12 mouse cellular contexts compared by ENCODE assay signal in genomic region chr2:167542361-167542760, GRCm38 (mm10). TPM values are rescaled to one million over a fixed set of nuclear protein-coding genes. Genes with fewer than 3 reads are reported as not detected.
DNase-seq lines count a peak whose midpoint lies in the region; ATAC-seq and TF ChIP-seq lines count a peak whose summit lies in the region.
"Had no signal": no experiment of that assay in that cellular context is flagged by ENCODE, and none has a peak within 500 bp of the region (broad histone marks: within the 10 kb centered on the region; RNA-seq: fewer than 3 reads in every experiment).

No protein-coding gene starts in this region.

- H3K36me3 ChIP-seq in heart, embryonic 14.5 days (ENCODE audit: control insufficient read depth, insufficient read depth, low read length): peaks cover 14% of the 10 kb centered on the region; the same call in 1 of the 2 replicates
- H3K36me3 ChIP-seq in lung, embryonic 15.5 days: 0 out of 2 replicates have a peak, but pooled peaks cover 7% of the 10 kb centered on the region
- peaks cover 40% of the 10 kb centered on the region for H3K36me3 ChIP-seq in embryonic facial prominence, embryonic 14.5 days (ENCODE audit: control insufficient read depth, insufficient read depth, low read length)
- H3K36me3 ChIP-seq in limb, embryonic 11.5 days (ENCODE audit: control insufficient read depth, insufficient read depth, low read length): peaks cover 9% of the 10 kb centered on the region
- no peaks in the 10 kb centered on the region for H3K36me3 ChIP-seq in liver, postnatal 0 days (replicated peaks; ENCODE audit: insufficient read depth, low read length)

- no peak for TF ChIP-seq CTCF in lung, adult 2 months (IDR thresholded peaks at IDR 0.05; ENCODE audit: insufficient read depth, low read length)
- TF ChIP-seq CTCF in liver, postnatal 0 days (IDR thresholded peaks at IDR 0.05; ENCODE audit: low read depth): no peak

- no peak for DNase-seq in heart, adult 18-20 months
- DNase-seq in lung, adult 2 months: no peak
- no peak for DNase-seq in embryonic facial prominence, embryonic 14.5 days (ENCODE audit: low spot score)
- no peak for DNase-seq in limb, embryonic 11.5 days (ENCODE audit: low spot score)
- no peak for DNase-seq in natural killer cell, adult 2 months (ENCODE audit: low spot score in 2 of 2)
- no peak for DNase-seq in liver, postnatal 0 days
- DNase-seq: cerebellum, postnatal 10 days; right cerebral cortex, postnatal 4 days had no signal

- peaks cover 40 to 54% of the 10 kb centered on the region in 2 experiments for H3K4me1 ChIP-seq in heart, embryonic 14.5 days (ENCODE audit: control insufficient read depth in 2 of 2, insufficient read depth in 2 of 2, low read length in 2 of 2)
- peaks cover 71% of the 10 kb centered on the region for H3K4me1 ChIP-seq in lung, embryonic 15.5 days
- H3K4me1 ChIP-seq in lung, adult 2 months (ENCODE audit: control insufficient read depth, insufficient read depth, low read length): peaks cover 20% of the 10 kb centered on the region; the same call in 1 of the 2 replicates
- H3K4me1 ChIP-seq in embryonic facial prominence, embryonic 14.5 days (ENCODE audit: control insufficient read depth, insufficient read depth, low read length): peaks cover 47% of the 10 kb centered on the region
- H3K4me1 ChIP-seq in limb, embryonic 11.5 days (ENCODE audit: control insufficient read depth, insufficient read depth, low read length): peaks cover 63% of the 10 kb centered on the region
- H3K4me1 ChIP-seq in liver, postnatal 0 days (ENCODE audit: insufficient read depth): peaks cover 11% of the 10 kb centered on the region

- no peak for TF ChIP-seq POLR2A in lung, adult 2 months (IDR thresholded peaks at IDR 0.05; ENCODE audit: borderline replicate concordance, extremely low read depth, low read depth, low read length)

- peak overlapping the region in 1 of 2 experiments; percentile 40; a peak in 2 of 4 replicates for H3K27ac ChIP-seq in heart, embryonic 14.5 days (replicated peaks in 1 of 2; ENCODE audit: control insufficient read depth in 1 of 2, insufficient read depth in 1 of 2, low read depth in 2 of 2, low read length in 2 of 2)
- H3K27ac ChIP-seq in lung, embryonic 15.5 days: peak overlapping the region; percentile 96
- H3K27ac ChIP-seq in embryonic facial prominence, embryonic 14.5 days (replicated peaks; ENCODE audit: low read depth, low read length): peak overlapping the region; percentile 95
- peak overlapping the region; percentile 90 for H3K27ac ChIP-seq in limb, embryonic 11.5 days (replicated peaks; ENCODE audit: low read depth, low read length)
- H3K27ac ChIP-seq in liver, postnatal 0 days (ENCODE audit: low read depth): no peak overlapping the region
- H3K27ac ChIP-seq: left cerebral cortex, adult 2 months had no signal

- 78% methylated on average over 4 of the region's 4 CpGs for WGBS in heart, embryonic 14.5 days
- 48% methylated on average over 4 of the region's 4 CpGs for WGBS in lung, embryonic 15.5 days
- 67% methylated on average over 4 of the region's 4 CpGs for WGBS in lung, adult 2 months
- WGBS in embryonic facial prominence, embryonic 14.5 days: 58% methylated on average over 4 of the region's 4 CpGs
- 43% methylated on average over 4 of the region's 4 CpGs for WGBS in limb, embryonic 11.5 days
- 77% methylated on average over 4 of the region's 4 CpGs for WGBS in liver, postnatal 0 days (ENCODE audit: insufficient replicate concordance)

- TF ChIP-seq EP300 in liver, postnatal 0 days (IDR thresholded peaks at IDR 0.05; ENCODE audit: low read depth): no peak

- no peak for ATAC-seq in heart, embryonic 14.5 days (ENCODE audit: insufficient number of reproducible peaks, insufficient read depth, low FRiP score, low read depth)
- no peak for ATAC-seq in lung, embryonic 15.5 days (ENCODE audit: borderline replicate concordance, extremely low read depth, low FRiP score, low TSS enrichment)
- ATAC-seq in embryonic facial prominence, embryonic 14.5 days (ENCODE audit: low read depth): no peak
- no peak for ATAC-seq in limb, embryonic 11.5 days (ENCODE audit: insufficient number of reproducible peaks, low FRiP score, low TSS enrichment, low read depth)
- ATAC-seq in liver, postnatal 0 days: no peak
- ATAC-seq: midbrain, embryonic 16.5 days had no signal

- H3K27me3 ChIP-seq in heart, embryonic 14.5 days (ENCODE audit: control insufficient read depth, insufficient read depth, low read length): peaks cover under 1% of the 10 kb centered on the region; the same call in 1 of the 2 replicates
- peaks cover 1% of the 10 kb centered on the region; the same call in 1 of the 2 replicates for H3K27me3 ChIP-seq in lung, embryonic 15.5 days
- peaks cover 4% of the 10 kb centered on the region; the same call in 1 of the 2 replicates for H3K27me3 ChIP-seq in embryonic facial prominence, embryonic 14.5 days (replicated peaks; ENCODE audit: control insufficient read depth, insufficient read depth, low read length)
- peaks cover 3% of the 10 kb centered on the region for H3K27me3 ChIP-seq in limb, embryonic 11.5 days (ENCODE audit: control insufficient read depth, insufficient read depth, low read length)
- H3K27me3 ChIP-seq in liver, postnatal 0 days (ENCODE audit: insufficient read depth, low read length): peaks cover 13% of the 10 kb centered on the region

- H3K9me3 ChIP-seq in heart, embryonic 14.5 days (ENCODE audit: control insufficient read depth, low read length): no peaks in the 10 kb centered on the region
- H3K9me3 ChIP-seq in lung, embryonic 15.5 days: no peaks in the 10 kb centered on the region
- no peaks in the 10 kb centered on the region for H3K9me3 ChIP-seq in embryonic facial prominence, embryonic 14.5 days (ENCODE audit: control insufficient read depth, low read length)
- no peaks in the 10 kb centered on the region for H3K9me3 ChIP-seq in limb, embryonic 11.5 days (ENCODE audit: control insufficient read depth, low read length)
- H3K9me3 ChIP-seq in liver, postnatal 0 days (ENCODE audit: low read length): no peaks in the 10 kb centered on the region

- H3K9ac ChIP-seq in heart, embryonic 14.5 days (ENCODE audit: low read length): no peak overlapping the region
- peak overlapping the region; percentile 62 for H3K9ac ChIP-seq in lung, embryonic 15.5 days
- peak overlapping the region; percentile 77; the same call in 1 of the 2 replicates for H3K9ac ChIP-seq in embryonic facial prominence, embryonic 14.5 days (ENCODE audit: low read depth, low read length)
- H3K9ac ChIP-seq in limb, embryonic 11.5 days (ENCODE audit: low read length): peak overlapping the region; percentile 3; the same call in 1 of the 2 replicates
- H3K9ac ChIP-seq in liver, postnatal 0 days (replicated peaks): no peak overlapping the region

- peak overlapping the region; percentile 94; the same call in 1 of the 2 replicates for H3K4me2 ChIP-seq in heart, embryonic 14.5 days (ENCODE audit: low read length)
- H3K4me2 ChIP-seq in lung, embryonic 15.5 days: peak overlapping the region; percentile 89
- H3K4me2 ChIP-seq in embryonic facial prominence, embryonic 14.5 days (ENCODE audit: low read depth, low read length): peak overlapping the region; percentile 89
- H3K4me2 ChIP-seq in limb, embryonic 11.5 days (ENCODE audit: low read depth, severe bottlenecking): peak overlapping the region; percentile 94
- H3K4me2 ChIP-seq in liver, postnatal 0 days (ENCODE audit: low read depth, low read length): no peak overlapping the region

- H3K4me3 ChIP-seq in heart, embryonic 14.5 days (ENCODE audit: control insufficient read depth in 1 of 2, insufficient read depth in 1 of 2, low read depth in 1 of 2, low read length in 2 of 2): no peak overlapping the region
- H3K4me3 ChIP-seq in lung, embryonic 15.5 days: peak overlapping the region; percentile 67
- H3K4me3 ChIP-seq in lung, adult 2 months (replicated peaks; ENCODE audit: extremely low read depth, low read depth, low read length): no peak overlapping the region
- peak overlapping the region; percentile 77 for H3K4me3 ChIP-seq in embryonic facial prominence, embryonic 14.5 days (ENCODE audit: low read depth, low read length)
- H3K4me3 ChIP-seq in limb, embryonic 11.5 days (ENCODE audit: low read depth, low read length): peak overlapping the region; percentile 93
- H3K4me3 ChIP-seq in liver, postnatal 0 days (ENCODE audit: low read depth, low read length): no peak overlapping the region
- H3K4me3 ChIP-seq: left cerebral cortex, adult 2 months had no signal

RNA-seq across cellular contexts. Expression of gene Snai1, which starts 4.4 kb away (rescaled TPM):
- polyA plus RNA-seq in heart, embryonic 14.5 days (2014; fragmentation: Nextera tagmentation; extraction: Ambion mirVana): 11.8 and 12.5 TPM in 2 replicates
- total RNA-seq in heart, adult 18-20 months (2021): 1 to 10 TPM; 1.2 to 2.1 TPM
- polyA plus RNA-seq in lung, embryonic 15.5 days (2015; fragmentation: Nextera tagmentation; extraction: Ambion mirVana): 107 and 109 TPM in 2 replicates
- 70.8 and 85.0 TPM in 2 replicates for polyA plus RNA-seq in lung, adult 2 months (2012; rRNA removed)
- 64.1 and 69.7 TPM in 2 replicates for polyA plus RNA-seq in embryonic facial prominence, embryonic 14.5 days (2014; fragmentation: Nextera tagmentation; extraction: Ambion mirVana)
- polyA plus RNA-seq in limb, embryonic 11.5 days (2014; fragmentation: Nextera tagmentation; extraction: Ambion mirVana): 102 and 104 TPM in 2 replicates
- polyA plus RNA-seq in liver, postnatal 0 days (2015; fragmentation: Nextera tagmentation; extraction: Ambion mirVana): 1.6 and 2.3 TPM in 2 replicates

RNA-seq across cellular contexts. Expression of gene Spata2, which starts 49.7 kb away (rescaled TPM):
- 11.7 and 11.9 TPM in 2 replicates for polyA plus RNA-seq in heart, embryonic 14.5 days (2014; fragmentation: Nextera tagmentation; extraction: Ambion mirVana)
- total RNA-seq in heart, adult 18-20 months (2021): 10 to 100 TPM; 13.1 to 16.4 TPM
- polyA plus RNA-seq in lung, embryonic 15.5 days (2015; fragmentation: Nextera tagmentation; extraction: Ambion mirVana): 12.3 and 15.7 TPM in 2 replicates
- polyA plus RNA-seq in lung, adult 2 months (2012; rRNA removed): 23.3 and 23.5 TPM in 2 replicates
- 13.0 and 14.2 TPM in 2 replicates for polyA plus RNA-seq in embryonic facial prominence, embryonic 14.5 days (2014; fragmentation: Nextera tagmentation; extraction: Ambion mirVana)
- polyA plus RNA-seq in limb, embryonic 11.5 days (2014; fragmentation: Nextera tagmentation; extraction: Ambion mirVana): 14.6 and 16.0 TPM in 2 replicates
- 4.7 and 4.9 TPM in 2 replicates for polyA plus RNA-seq in liver, postnatal 0 days (2015; fragmentation: Nextera tagmentation; extraction: Ambion mirVana)

RNA-seq across cellular contexts. Expression of gene Rnf114, which starts 49.9 kb away (rescaled TPM):
- 67.1 and 68.5 TPM in 2 replicates for polyA plus RNA-seq in heart, embryonic 14.5 days (2014; fragmentation: Nextera tagmentation; extraction: Ambion mirVana)
- 10 to 100 TPM; 72.0 to 72.3 TPM for total RNA-seq in heart, adult 18-20 months (2021)
- polyA plus RNA-seq in lung, embryonic 15.5 days (2015; fragmentation: Nextera tagmentation; extraction: Ambion mirVana): 99.8 and 102 TPM in 2 replicates
- polyA plus RNA-seq in lung, adult 2 months (2012; rRNA removed): 87.2 and 122 TPM in 2 replicates
- 65.3 and 75.0 TPM in 2 replicates for polyA plus RNA-seq in embryonic facial prominence, embryonic 14.5 days (2014; fragmentation: Nextera tagmentation; extraction: Ambion mirVana)
- polyA plus RNA-seq in limb, embryonic 11.5 days (2014; fragmentation: Nextera tagmentation; extraction: Ambion mirVana): 111 and 114 TPM in 2 replicates
- polyA plus RNA-seq in liver, postnatal 0 days (2015; fragmentation: Nextera tagmentation; extraction: Ambion mirVana): 39.5 and 44.0 TPM in 2 replicates

Comparison
In these comparisons a context has a peak if more than half of its experiments do, and no peak if none do; other contexts are left out.
1. H3K4me3 ChIP-seq: peak in lung, embryonic 15.5 days (single experiment), embryonic facial prominence, embryonic 14.5 days (single experiment) and limb, embryonic 11.5 days (single experiment); none in heart, embryonic 14.5 days (0 of 2), lung, adult 2 months (single experiment) and liver, postnatal 0 days (single experiment).
2. H3K9ac ChIP-seq: peak in lung, embryonic 15.5 days (single experiment), embryonic facial prominence, embryonic 14.5 days (single experiment) and limb, embryonic 11.5 days (single experiment); none in heart, embryonic 14.5 days (single experiment) and liver, postnatal 0 days (single experiment).